Mouse (Mus musculus) adrenal gland (tissue): ENCODE results near the gene Mpig6b.

Experiments
- intact Hi-C: fragments of 180-260 bp; cut with DNase I; formaldehyde crosslinking; loops from one replicate; pipeline ENCODE4 v1.15.1; 2025

The Mpig6b gene

GRCm38 (mm10) chr17:35088825-35089644 lies 23.1 kb upstream of the Mpig6b start, which contains the start of gene Abhd16a:
Abhd16a (plus strand) TSS chr17:35089263.
- intact Hi-C loops = no loop called here

- intact Hi-C loops = no loop called here
Measured at GRCm38 (mm10) chr17:35088151-35088550, 22.2 kb upstream of the Mpig6b start.

GRCm38 (mm10) chr17:35085208-35085865 lies 19.4 kb upstream of the Mpig6b start, which contains the start of gene Ly6g6f:
Ly6g6f (minus strand) TSS chr17:35085610.
- intact Hi-C loops = no loop called here

- intact Hi-C loops = no loop called here
Measured at GRCm38 (mm10) chr17:35083929-35084497, 18.0 kb upstream of the Mpig6b start.

GRCm38 (mm10) chr17:35082841-35083576 lies 17.0 kb upstream of the Mpig6b start:
- intact Hi-C loops = no loop called here

GRCm38 (mm10) chr17:35080710-35081109 lies 14.7 kb upstream of the Mpig6b start:
- intact Hi-C loops = no loop called here

GRCm38 (mm10) chr17:35080248-35080647 lies 14.3 kb upstream of the Mpig6b start:
- intact Hi-C loops = no loop called here

- intact Hi-C loops = no loop called here
Measured at GRCm38 (mm10) chr17:35079778-35080177, 13.8 kb upstream of the Mpig6b start.

- intact Hi-C loops = no loop called here
Measured at GRCm38 (mm10) chr17:35077786-35078233, 11.8 kb upstream of the Mpig6b start, which contains the start of gene Ly6g6d. Ly6g6d (minus strand) TSS chr17:35078065.

GRCm38 (mm10) chr17:35077285-35077684 lies 11.3 kb upstream of the Mpig6b start:
- intact Hi-C loops = no loop called here

- intact Hi-C loops = no loop called here
Measured at GRCm38 (mm10) chr17:35076507-35077176, 10.7 kb upstream of the Mpig6b start, which contains the start of gene Ly6g6e. Ly6g6e (plus strand) TSS chr17:35076902.

- intact Hi-C loops = no loop called here
Measured at GRCm38 (mm10) chr17:35074097-35074496, 8.1 kb upstream of the Mpig6b start.

- intact Hi-C loops = no loop called here
Measured at GRCm38 (mm10) chr17:35071454-35071853, 5.5 kb upstream of the Mpig6b start.

- intact Hi-C loops = no loop called here
Measured at GRCm38 (mm10) chr17:35070556-35071229, 4.7 kb upstream of the Mpig6b start.

GRCm38 (mm10) chr17:35068213-35068914 lies 2.4 kb upstream of the Mpig6b start:
- intact Hi-C loops = no loop called here

- intact Hi-C loops = loop anchor here (5.0 kb wide), 1 partner anchor 43 kb away; no protein-coding TSS in a partner anchor
Measured at GRCm38 (mm10) chr17:35064951-35065947, 735 bp downstream of the Mpig6b start, which contains the start of gene Ly6g6c. Ly6g6c (plus strand) TSS chr17:35065388.

GRCm38 (mm10) chr17:35064378-35064877 lies 1.6 kb downstream of the Mpig6b start:
- intact Hi-C loops = loop anchor here (5.0 kb wide), 1 partner anchor 42 kb away; no protein-coding TSS in a partner anchor

GRCm38 (mm10) chr17:35063466-35063865 lies 2.5 kb downstream of the Mpig6b start:
- intact Hi-C loops = loop anchor here (5.0 kb wide), 1 partner anchor 41 kb away; no protein-coding TSS in a partner anchor
